Mouse (Mus musculus): ENCODE data around the gene Scimp. TPM values are rescaled to one million over a fixed set of nuclear protein-coding genes. Genes with fewer than 3 reads are reported as not detected.
"Not testable (repeated sequence)": the region's sequence is repeated elsewhere in the genome, so short reads cannot be mapped to it uniquely, and the experiment has no call there.

Gene Scimp
- polyA plus RNA-seq, 1 experiment = not detected

- H3K4me1 ChIP-seq (ENCODE audit: control insufficient read depth, insufficient read depth, low read length) = no peaks in the 10 kb centered on the region
- TF ChIP-seq POLR2A (IDR thresholded peaks at IDR 0.05; ENCODE audit: low read depth, low read length) (no peak), CTCF (IDR thresholded peaks at IDR 0.05; ENCODE audit: borderline replicate concordance, insufficient read depth, low read length) (no peak)
- H3K27ac ChIP-seq (ENCODE audit: insufficient read depth, low read length) = no peak overlapping the region
- H3K4me3 ChIP-seq (ENCODE audit: insufficient read depth, low read length) = no peak overlapping the region
Measured at GRCm38 (mm10) chr11:70777634-70778033, 34.8 kb downstream of the Scimp start.

- TF ChIP-seq POLR2A (IDR thresholded peaks at IDR 0.05; ENCODE audit: low read depth, low read length) (no peak), CTCF (IDR thresholded peaks at IDR 0.05; ENCODE audit: borderline replicate concordance, insufficient read depth, low read length) (peak; percentile 98)
- H3K4me1 ChIP-seq (ENCODE audit: control insufficient read depth, insufficient read depth, low read length) = no peaks in the 10 kb centered on the region
Measured at GRCm38 (mm10) chr11:70776830-70777571, 35.4 kb downstream of the Scimp start.

GRCm38 (mm10) chr11:70770804-70771203 lies 41.6 kb downstream of the Scimp start:
- H3K4me1 ChIP-seq (ENCODE audit: control insufficient read depth, insufficient read depth, low read length) = peaks cover 5% of the 10 kb centered on the region
- TF ChIP-seq POLR2A (IDR thresholded peaks at IDR 0.05; ENCODE audit: low read depth, low read length) = no peak
- TF ChIP-seq CTCF (IDR thresholded peaks at IDR 0.05; ENCODE audit: borderline replicate concordance, insufficient read depth, low read length) = no peak
- no peak overlapping the region for H3K4me3 ChIP-seq (ENCODE audit: insufficient read depth, low read length)
- H3K27ac ChIP-seq (ENCODE audit: insufficient read depth, low read length) = no peak overlapping the region

More at GRCm38 (mm10) chr11:70776830-70777571, 35.4 kb downstream of the Scimp start:
- Histone ChIP-seq H3K4me3 (ENCODE audit: insufficient read depth, low read length) (no peak overlapping the region), H3K27ac (ENCODE audit: insufficient read depth, low read length) (no peak overlapping the region)

- Histone ChIP-seq H3K4me3 (ENCODE audit: insufficient read depth, low read length) (no peak overlapping the region), H3K27ac (ENCODE audit: insufficient read depth, low read length) (no peak overlapping the region), H3K4me1 (ENCODE audit: control insufficient read depth, insufficient read depth, low read length) (peaks cover 7% of the 10 kb centered on the region)
- TF ChIP-seq CTCF (IDR thresholded peaks at IDR 0.05; ENCODE audit: borderline replicate concordance, insufficient read depth, low read length) = no peak
- no peak for TF ChIP-seq POLR2A (IDR thresholded peaks at IDR 0.05; ENCODE audit: low read depth, low read length)
Measured at GRCm38 (mm10) chr11:70765776-70766445, 46.5 kb downstream of the Scimp start.

GRCm38 (mm10) chr11:70763936-70764808 lies 48.2 kb downstream of the Scimp start, which contains the start of gene Zfp3:
Gene Zfp3, plus strand, starts transcription at chr11:70764209.
- Histone ChIP-seq H3K4me1 (ENCODE audit: control insufficient read depth, insufficient read depth, low read length) (peaks cover 7% of the 10 kb centered on the region), H3K4me3 (ENCODE audit: insufficient read depth, low read length) (peak within 1 kb of the TSS; percentile 45), H3K27ac (ENCODE audit: insufficient read depth, low read length) (peak within 1 kb of the TSS; percentile 1; the same call in 1 of the 2 replicates)
- TF ChIP-seq POLR2A (IDR thresholded peaks at IDR 0.05; ENCODE audit: low read depth, low read length) = peak; percentile 17; the same call in 1 of the 2 replicates
- no peak for TF ChIP-seq CTCF (IDR thresholded peaks at IDR 0.05; ENCODE audit: borderline replicate concordance, insufficient read depth, low read length)

GRCm38 (mm10) chr11:70763582-70763935 lies 48.8 kb downstream of the Scimp start:
- H3K27ac ChIP-seq (ENCODE audit: insufficient read depth, low read length) = no peak overlapping the region
- TF ChIP-seq CTCF (IDR thresholded peaks at IDR 0.05; ENCODE audit: borderline replicate concordance, insufficient read depth, low read length) = no peak
- TF ChIP-seq POLR2A (IDR thresholded peaks at IDR 0.05; ENCODE audit: low read depth, low read length) = no peak; the same call in 1 of the 2 replicates
- peak overlapping the region; percentile 45 for H3K4me3 ChIP-seq (ENCODE audit: insufficient read depth, low read length)
- H3K4me1 ChIP-seq (ENCODE audit: control insufficient read depth, insufficient read depth, low read length) = peaks cover 7% of the 10 kb centered on the region

GRCm38 (mm10) chr11:70762641-70763040 lies 49.7 kb downstream of the Scimp start:
- H3K4me1 ChIP-seq (ENCODE audit: control insufficient read depth, insufficient read depth, low read length) = peaks cover 7% of the 10 kb centered on the region
- H3K4me3 ChIP-seq (ENCODE audit: insufficient read depth, low read length) = no peak overlapping the region
- TF ChIP-seq CTCF (IDR thresholded peaks at IDR 0.05; ENCODE audit: borderline replicate concordance, insufficient read depth, low read length) (no peak), POLR2A (IDR thresholded peaks at IDR 0.05; ENCODE audit: low read depth, low read length) (no peak)
- no peak overlapping the region for H3K27ac ChIP-seq (ENCODE audit: insufficient read depth, low read length)

- not testable (repeated sequence) for H3K4me1 ChIP-seq (ENCODE audit: control insufficient read depth, insufficient read depth, low read length); H3K4me3 ChIP-seq (ENCODE audit: insufficient read depth, low read length); H3K27ac ChIP-seq (ENCODE audit: insufficient read depth, low read length)
Measured at GRCm38 (mm10) chr11:70760446-70760845, 51.9 kb downstream of the Scimp start.

- no peak for TF ChIP-seq POLR2A (IDR thresholded peaks at IDR 0.05; ENCODE audit: low read depth, low read length)
- TF ChIP-seq CTCF (IDR thresholded peaks at IDR 0.05; ENCODE audit: borderline replicate concordance, insufficient read depth, low read length) = peak; percentile 72; the same call in 1 of the 2 replicates
Measured at GRCm38 (mm10) chr11:70755645-70756044, 56.7 kb downstream of the Scimp start.

More at GRCm38 (mm10) chr11:70755645-70756044, 56.7 kb downstream of the Scimp start:
- no peaks in the 10 kb centered on the region for H3K4me1 ChIP-seq (ENCODE audit: control insufficient read depth, insufficient read depth, low read length)
- no peak overlapping the region for H3K27ac ChIP-seq (ENCODE audit: insufficient read depth, low read length)
- H3K4me3 ChIP-seq (ENCODE audit: insufficient read depth, low read length) = no peak overlapping the region

Data from embryonic fibroblast, embryonic 13.5 days (primary cell).